Mouse (Mus musculus) gastrocnemius, adult 2 months (tissue): ENCODE data around the gene Ptchd3. TPM values are rescaled to one million over a fixed set of nuclear protein-coding genes. Genes with fewer than 3 reads are reported as not detected.

Source experiments
- DNase-seq: peaks from one replicate; pipeline ENCODE4 v3.0.0; 2022
- H3K27ac ChIP-seq: fragments of 200-600 bp; 2 replicates; pipeline ENCODE4 v1.8.1; 2022; ENCODE audit warnings: mild to moderate bottlenecking
- H3K4me3 ChIP-seq: fragments of 200-600 bp; 2 replicates; pipeline ENCODE4 v1.8.1; 2022; ENCODE audit warnings: mild to moderate bottlenecking, moderate library complexity
- CTCF ChIP-seq: fragments of 200-600 bp; IDR thresholded peaks from 2 replicates; pipeline ENCODE4 v1.8.1; 2022; ENCODE audit warnings: antibody characterized with exemption, mild to moderate bottlenecking, moderate library complexity
- intact Hi-C: fragments of 180-260 bp; cut with DNase I; formaldehyde crosslinking; loops from one replicate; pipeline ENCODE4 v1.15.1; 2025
- long read RNA-seq, 2 experiments: library from polyadenylated mRNA; stranded (forward); transcript quantifications; one replicate each; pipeline ENCODE4 v2.0.0; 2021
- total RNA-seq, 2 experiments: library from RNA; stranded (reverse); gene quantifications; 2 replicates each; pipeline ENCODE4 v1.2.3; 2021

Gene Ptchd3
- total RNA-seq, result not detected
- long read RNA-seq, experiment 1, result 0 reads
- long read RNA-seq, experiment 2, result 0 reads

GRCm38 (mm10) chr11:121829947-121830346 lies at the start of gene Ptchd3:
Ptchd3 (plus strand) TSS chr11:121830247.
- H3K4me3 ChIP-seq, result no peak within 1 kb of the TSS
- no peak for TF ChIP-seq CTCF
- intact Hi-C loops, result no loop called here
- DNase-seq, result no peak
- no peak within 1 kb of the TSS for H3K27ac ChIP-seq

DNA sequence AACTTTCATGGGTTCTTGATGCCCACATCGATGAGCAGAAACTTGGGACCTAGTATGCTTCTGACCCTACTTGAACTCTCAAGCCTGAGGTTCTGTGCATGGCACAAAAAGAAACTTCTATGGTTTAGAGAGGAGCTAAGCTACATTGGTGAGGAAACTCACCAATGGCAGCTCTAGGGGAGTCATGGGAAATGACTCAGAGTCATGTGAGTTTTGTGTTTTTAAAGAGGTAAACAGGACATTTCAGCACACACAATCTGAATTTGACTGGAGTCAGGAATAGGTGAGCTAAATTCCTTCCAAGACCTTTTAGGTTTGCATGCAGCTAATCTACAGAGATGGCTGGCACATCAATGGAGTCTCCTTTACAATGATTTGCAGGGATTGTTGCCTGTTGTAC lies 48.2 kb upstream of the Ptchd3 start:
- H3K27ac ChIP-seq, result no peak overlapping the region
- H3K4me3 ChIP-seq, result no peak overlapping the region
- intact Hi-C loops, result no loop called here
- no peak for DNase-seq
- no peak for TF ChIP-seq CTCF

- Histone ChIP-seq H3K27ac (no peak overlapping the region), H3K4me3 (no peak overlapping the region)
- no peak for TF ChIP-seq CTCF
- intact Hi-C loops, result no loop called here
- no peak for DNase-seq
These were observed 42.6 kb upstream of the Ptchd3 start for GRCm38 (mm10) chr11:121787456-121787855.

- H3K27ac ChIP-seq, result peak overlapping the region; percentile 82
- intact Hi-C loops, result no loop called here
- DNase-seq, result no peak
- TF ChIP-seq CTCF, result no peak
- H3K4me3 ChIP-seq, result no peak overlapping the region
These were observed 40.5 kb upstream of the Ptchd3 start for GRCm38 (mm10) chr11:121789566-121789965.

DNA sequence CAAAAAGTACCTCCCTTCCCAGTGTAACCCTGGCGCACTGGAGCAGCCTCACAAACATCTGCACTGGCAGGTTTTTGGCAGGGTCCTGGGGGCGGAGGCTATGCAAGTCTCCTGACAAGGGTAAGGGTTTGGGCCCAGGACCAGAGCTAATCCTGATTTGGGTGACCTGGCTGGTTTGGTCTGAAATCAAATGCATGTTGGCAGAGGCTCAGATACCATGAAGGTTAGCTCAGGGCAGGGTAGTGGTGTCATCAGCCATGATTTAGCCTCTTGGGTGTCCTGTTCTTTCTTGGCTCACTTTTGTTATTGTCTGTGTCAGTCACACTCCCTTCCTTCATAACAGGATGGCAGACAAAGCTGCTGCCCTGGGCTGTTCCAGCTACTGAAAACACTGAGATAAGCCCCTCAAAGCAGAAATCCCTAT lies 39.4 kb upstream of the Ptchd3 start:
- no peak for TF ChIP-seq CTCF
- Histone ChIP-seq H3K27ac (peak overlapping the region; percentile 82), H3K4me3 (no peak overlapping the region; the same call in 1 of the 2 replicates)
- DNase-seq, result peak; percentile 88
- intact Hi-C loops, result loop anchor here (1.0 kb wide), 1 partner anchor 86 kb away; no protein-coding TSS in a partner anchor

DNA sequence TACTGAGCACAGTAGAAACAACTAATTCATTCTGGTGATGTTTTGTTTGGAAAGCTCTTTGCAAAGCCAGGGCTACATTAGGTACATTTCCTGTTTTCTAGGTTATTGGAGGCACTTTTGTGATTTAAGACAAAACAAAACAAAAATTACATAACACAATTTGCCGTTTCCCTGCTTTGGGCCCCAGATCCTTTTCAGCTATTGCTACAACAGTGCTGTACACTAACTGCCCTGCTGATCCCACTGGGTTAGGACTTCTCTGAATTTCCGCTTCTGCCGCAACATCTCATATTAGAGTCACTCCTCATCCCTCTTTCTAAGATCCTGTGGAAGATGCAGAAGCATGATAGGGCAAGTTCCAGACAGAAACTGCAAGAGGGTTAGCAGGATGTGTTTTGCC lies 38.6 kb upstream of the Ptchd3 start:
- H3K27ac ChIP-seq, result peak overlapping the region; percentile 82
- TF ChIP-seq CTCF, result no peak
- intact Hi-C loops, result no loop called here
- H3K4me3 ChIP-seq, result no peak overlapping the region
- DNase-seq, result no peak

- DNase-seq, result no peak
- intact Hi-C loops, result no loop called here
- no peak for TF ChIP-seq CTCF
- peak overlapping the region; percentile 82 for H3K27ac ChIP-seq
- no peak overlapping the region for H3K4me3 ChIP-seq
These were observed 38.1 kb upstream of the Ptchd3 start for GRCm38 (mm10) chr11:121791991-121792390.

DNA sequence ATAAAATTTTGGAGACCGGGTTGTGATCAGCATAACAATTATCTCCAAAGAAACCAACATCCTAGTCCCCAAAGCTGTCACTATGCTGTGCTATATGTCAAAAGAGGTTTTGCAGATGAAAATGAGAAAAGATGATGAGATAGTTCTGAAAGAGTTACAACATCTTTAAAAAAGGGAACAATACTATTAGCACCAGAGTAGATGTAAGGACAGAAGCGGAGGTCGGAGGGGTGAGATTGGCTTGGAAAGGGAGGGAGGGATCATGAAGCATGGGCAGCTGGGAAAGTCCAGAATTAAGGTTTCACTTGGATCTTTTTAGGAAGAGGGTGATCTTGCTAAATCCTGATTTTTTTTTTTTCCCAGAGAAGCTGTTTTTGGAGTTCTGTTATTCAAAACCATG lies 36.5 kb upstream of the Ptchd3 start:
- Histone ChIP-seq H3K27ac (peak overlapping the region; percentile 82), H3K4me3 (no peak overlapping the region)
- DNase-seq, result no peak
- no peak for TF ChIP-seq CTCF
- intact Hi-C loops, result no loop called here

DNA sequence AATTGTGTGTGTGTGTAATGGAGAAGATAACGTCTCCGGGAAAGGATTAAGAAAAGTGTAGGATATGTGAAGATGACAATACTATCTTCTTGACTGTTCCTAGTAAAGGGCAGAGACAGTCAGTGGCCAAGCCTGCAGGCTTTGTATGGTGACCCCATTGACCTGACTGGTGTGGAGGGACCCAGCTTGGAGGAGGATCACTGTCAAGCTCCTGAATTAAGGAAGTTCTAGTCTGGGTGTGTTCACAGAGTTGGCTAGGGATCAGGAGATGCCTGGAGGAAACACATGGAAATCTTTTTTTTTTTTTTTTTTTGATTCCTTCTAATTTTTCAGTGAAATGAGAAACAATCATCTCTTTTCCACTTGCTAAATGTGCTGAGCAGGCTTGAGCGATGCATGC lies 35.9 kb upstream of the Ptchd3 start:
- intact Hi-C loops, result no loop called here
- no peak for DNase-seq
- no peak for TF ChIP-seq CTCF
- no peak overlapping the region for H3K4me3 ChIP-seq
- H3K27ac ChIP-seq, result peak overlapping the region; percentile 74

DNA sequence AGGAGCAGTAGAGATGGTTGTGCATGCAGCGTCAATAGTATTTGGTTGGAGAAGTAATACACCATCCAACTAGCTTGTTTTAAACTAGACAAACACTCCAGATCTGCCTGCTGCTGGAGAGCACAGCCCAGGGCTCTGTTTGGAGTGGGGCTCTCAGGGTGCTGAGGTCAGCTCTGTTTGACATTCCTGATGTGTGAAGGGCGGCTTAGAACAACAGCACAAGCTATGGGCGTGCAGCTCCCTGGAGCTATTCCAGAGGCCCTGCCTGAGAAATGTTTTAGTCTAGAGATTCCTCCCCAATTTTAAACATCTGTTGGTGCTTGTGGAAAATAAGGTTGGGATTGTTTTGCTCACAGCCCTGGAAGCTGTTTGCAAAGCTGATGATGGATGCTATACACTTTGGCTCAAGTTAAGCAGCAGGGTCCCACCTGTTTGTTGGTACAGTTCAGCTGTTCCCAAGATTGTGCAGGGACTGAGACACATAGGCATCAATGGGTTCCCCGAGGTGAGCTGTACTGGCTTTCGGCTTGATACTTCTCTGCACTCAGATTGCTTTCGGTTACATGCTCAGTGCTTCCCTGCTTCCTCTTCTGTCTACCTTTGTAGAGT lies 35.4 kb upstream of the Ptchd3 start:
- TF ChIP-seq CTCF, result no peak
- Histone ChIP-seq H3K4me3 (no peak overlapping the region), H3K27ac (peak overlapping the region; percentile 74)
- DNase-seq, result peak; percentile 57
- intact Hi-C loops, result no loop called here

DNA sequence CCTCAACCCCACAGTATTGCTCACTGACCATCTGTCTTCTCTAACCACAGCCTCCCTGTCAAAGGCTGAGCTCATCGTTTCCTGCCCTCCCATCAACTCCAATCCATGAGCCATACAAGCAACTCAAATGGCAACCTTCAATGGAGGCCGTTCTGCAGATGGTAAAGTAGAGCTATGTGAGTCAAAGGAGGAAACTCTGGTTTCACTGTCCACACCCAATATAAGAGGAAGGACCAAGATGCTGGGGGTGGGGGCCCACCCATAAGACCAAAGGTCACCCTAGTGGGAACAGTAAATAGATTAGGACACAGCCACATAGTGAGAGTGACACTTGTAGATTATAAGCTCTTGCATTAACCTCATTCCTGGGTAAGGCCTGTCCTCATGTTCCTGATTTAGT lies 34.1 kb upstream of the Ptchd3 start:
- Histone ChIP-seq H3K27ac (no peak overlapping the region; the same call in 1 of the 2 replicates), H3K4me3 (no peak overlapping the region)
- intact Hi-C loops, result no loop called here
- DNase-seq, result no peak
- TF ChIP-seq CTCF, result no peak

DNA sequence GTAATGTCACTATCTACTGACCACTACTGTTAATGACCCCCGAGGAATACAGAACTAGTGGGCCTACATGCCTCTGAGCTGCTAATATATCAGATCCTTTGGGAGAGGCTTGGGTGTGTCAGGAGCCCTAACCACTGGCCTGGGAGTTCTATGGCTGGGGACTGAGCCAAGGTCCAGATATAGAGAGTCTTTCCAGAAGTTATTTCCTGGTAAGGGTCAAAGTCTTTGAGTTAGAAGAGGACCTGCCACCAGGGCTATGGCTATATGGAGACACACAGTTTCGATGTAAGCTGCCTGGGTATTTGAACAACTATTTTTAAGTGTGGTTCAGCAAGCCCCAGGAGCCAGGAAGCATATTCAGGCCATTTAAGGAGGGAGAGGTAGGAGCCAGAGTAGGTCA lies 31.5 kb upstream of the Ptchd3 start:
- intact Hi-C loops, result no loop called here
- no peak for DNase-seq
- no peak overlapping the region for H3K4me3 ChIP-seq
- no peak overlapping the region for H3K27ac ChIP-seq
- no peak for TF ChIP-seq CTCF

- no peak overlapping the region for H3K4me3 ChIP-seq
- no peak for TF ChIP-seq CTCF
- no peak overlapping the region for H3K27ac ChIP-seq
- intact Hi-C loops, result no loop called here
- no peak for DNase-seq
These were observed 30.2 kb upstream of the Ptchd3 start for GRCm38 (mm10) chr11:121799746-121800299.

DNA sequence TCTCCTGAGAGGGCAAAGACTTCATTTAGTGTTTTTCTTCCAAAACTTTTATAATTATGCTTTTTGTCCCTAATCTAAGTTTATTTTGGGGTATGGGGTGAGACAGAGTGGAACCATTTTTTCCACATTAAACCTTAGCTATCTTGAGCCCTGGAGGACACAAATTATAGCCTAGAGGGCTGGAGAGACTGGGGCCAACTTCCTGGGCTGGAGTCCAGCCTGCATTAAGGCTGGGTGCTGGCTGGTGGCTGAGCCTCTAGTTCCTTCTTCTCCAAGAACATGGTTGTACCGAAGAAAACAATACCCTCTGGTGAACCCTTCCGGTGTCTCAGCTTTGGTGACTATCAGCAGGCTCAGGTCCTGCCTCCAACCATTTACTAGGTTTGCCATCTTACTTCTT lies 27.3 kb upstream of the Ptchd3 start:
- no peak overlapping the region for H3K4me3 ChIP-seq
- no peak for DNase-seq
- intact Hi-C loops, result no loop called here
- TF ChIP-seq CTCF, result no peak
- peak overlapping the region; percentile 44 for H3K27ac ChIP-seq
